Mouse (Mus musculus): ENCODE measurements at regions not wholly inside any gene's neighbourhood (a gene's known extent, or its start where the extent isn't known, plus 50 kb on each side); places are given as distances from the start of the nearest gene placed in this dataset.

GRCm38 (mm10) chr7:53854077-53854476 lies 981.2 kb upstream of the Luzp2 start:
- no peak for DNase-seq

GRCm38 (mm10) chr7:53872480-53873200 lies 962.7 kb upstream of the Luzp2 start:
- DNase-seq, result no peak

- no peak for DNase-seq
Measured at GRCm38 (mm10) chr7:53912992-53913391, 922.3 kb upstream of the Luzp2 start.

GRCm38 (mm10) chr7:53955654-53956053 lies 879.6 kb upstream of the Luzp2 start:
- DNase-seq, result no peak

GRCm38 (mm10) chr7:53975480-53975879 lies 859.8 kb upstream of the Luzp2 start:
- no peak for DNase-seq

- DNase-seq, result no peak
Measured at GRCm38 (mm10) chr7:53995983-53996382, 839.3 kb upstream of the Luzp2 start.

GRCm38 (mm10) chr7:54008684-54009083 lies 826.6 kb upstream of the Luzp2 start:
- peak; percentile 14 for DNase-seq

Small RNA genes lying in the stretch of these regions (microRNA-seq; reads per million reads assigned to microRNA genes)
- 0 reads per million in 2 experiments for gene Gm27921
- gene Mir6238, result 0 reads per million in 2 experiments

All from adrenal gland, postnatal 14 days (tissue).